Mouse (Mus musculus): Measurements from ENCODE around the gene 1700092M07Rik.

GRCm38 (mm10) chr19:8736160-8736467, 4.4 kb upstream of the 1700092M07Rik start:
- TF ChIP-seq POLR2A (IDR thresholded peaks at IDR 0.05; ENCODE audit: borderline replicate concordance, control insufficient read depth, low read depth, low read length) = no peak
- no peak for TF ChIP-seq CTCF (IDR thresholded peaks at IDR 0.05; ENCODE audit: control insufficient read depth, insufficient read depth, low read length)

All from bone marrow, adult 2 months (tissue).